Mouse (Mus musculus) left cerebral cortex, adult 6 months (tissue): ENCODE measurements around the gene Ppp1r13l. TPM values are rescaled to one million over a fixed set of nuclear protein-coding genes. Genes with fewer than 3 reads are reported as not detected.

Source experiments
- long read RNA-seq, 2 experiments: library from polyadenylated mRNA; unstranded; transcript quantifications; one replicate each; pipeline ENCODE4 v2.0.0; 2019 to 2020
- polyA plus RNA-seq: library from polyadenylated mRNA; unstranded; fragments of <200 nt; fragmentation: Nextera tagmentation; gene quantifications from 2 replicates; pipeline ENCODE4 v1.2.3, GENCODE M21; 2021

The Ppp1r13l gene
- 0.76 and 2.5 TPM in 2 replicates for polyA plus RNA-seq
- long read RNA-seq, experiment 1, partial matches to known transcripts: 1 of 1 reads
- long read RNA-seq, experiment 1, other reads (novel, unspliced or antisense): 0 of 1 reads
- long read RNA-seq, experiment 2, partial matches to known transcripts: 0 of 1 reads
- long read RNA-seq, experiment 2, other reads (novel, unspliced or antisense): 1 of 1 reads

DNA sequence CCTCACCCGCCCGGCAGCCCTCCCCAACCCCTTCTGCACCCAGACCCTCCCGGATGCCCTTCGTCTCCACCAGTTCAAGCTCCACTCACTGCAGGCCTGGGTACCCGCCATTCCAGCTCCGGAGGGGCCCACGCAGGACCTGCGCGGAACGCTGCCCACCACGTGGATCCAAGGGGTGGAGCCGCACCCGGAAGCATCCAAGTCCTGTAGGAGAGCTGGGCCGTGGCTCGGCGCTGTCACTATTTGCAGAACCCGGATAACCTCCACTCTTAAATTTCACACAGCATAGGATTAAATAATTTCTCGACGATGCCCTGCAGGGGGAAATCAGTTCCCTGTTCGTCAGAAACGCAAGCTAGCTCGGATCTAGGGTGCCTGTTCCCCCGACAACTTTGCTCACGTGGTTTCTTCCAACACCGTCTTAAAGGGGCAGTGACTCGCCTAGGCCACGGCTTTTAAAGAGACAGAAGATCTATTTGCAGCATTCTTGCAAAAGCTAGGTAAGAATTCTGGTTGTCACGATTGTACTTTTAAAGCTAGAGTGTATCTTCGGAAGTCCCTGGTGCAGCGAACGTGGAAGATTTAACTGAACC, at the start of gene Ppp1r13l, which contains the start of gene Cd3eap:
Gene Ppp1r13l (plus strand): TSS at position 451 of the 593 bp plus-strand sequence.
Gene Cd3eap (minus strand): TSS at position 185 of the 593 bp plus-strand sequence.

DNA sequence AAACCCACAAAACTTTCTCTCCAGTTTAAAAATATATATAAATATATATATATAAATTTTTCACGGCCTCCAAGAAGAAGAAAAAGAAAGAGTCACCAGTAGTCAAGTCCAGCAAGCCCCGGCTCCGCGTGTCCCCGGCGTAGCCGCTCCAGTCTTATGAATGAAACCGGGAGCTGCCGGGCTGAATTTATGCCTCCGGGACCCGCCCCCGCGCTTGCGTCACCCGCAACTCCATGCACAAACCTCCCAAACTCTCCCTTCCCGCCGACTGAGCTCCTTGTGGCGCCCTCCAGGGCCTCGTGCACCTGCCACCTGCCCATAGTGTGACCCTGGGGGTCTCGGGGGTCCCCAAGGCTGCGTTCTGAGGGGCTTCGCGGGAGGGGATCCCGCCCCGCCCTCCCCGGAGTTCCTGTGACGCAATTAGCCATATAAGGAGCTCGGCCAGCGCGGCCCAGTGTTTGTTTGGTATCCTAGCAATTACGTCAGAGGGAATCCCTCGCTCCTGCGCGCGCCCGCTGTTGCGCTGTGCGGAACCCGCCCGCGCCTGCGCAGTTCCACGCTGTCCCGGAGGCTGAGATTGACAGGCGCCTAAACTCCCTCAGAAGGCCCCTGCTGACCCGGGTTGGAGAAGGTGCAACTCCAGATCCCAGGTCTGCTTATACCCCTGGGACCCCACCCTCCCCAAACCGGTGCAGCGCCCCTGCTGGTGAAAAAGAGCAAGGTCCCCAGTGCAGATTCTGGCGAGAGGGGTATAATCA, 49.5 kb upstream of the Ppp1r13l start, which contains the start of gene Fosb:
Gene Fosb (minus strand): TSS at position 168 of the 758 bp plus-strand sequence.

DNA sequence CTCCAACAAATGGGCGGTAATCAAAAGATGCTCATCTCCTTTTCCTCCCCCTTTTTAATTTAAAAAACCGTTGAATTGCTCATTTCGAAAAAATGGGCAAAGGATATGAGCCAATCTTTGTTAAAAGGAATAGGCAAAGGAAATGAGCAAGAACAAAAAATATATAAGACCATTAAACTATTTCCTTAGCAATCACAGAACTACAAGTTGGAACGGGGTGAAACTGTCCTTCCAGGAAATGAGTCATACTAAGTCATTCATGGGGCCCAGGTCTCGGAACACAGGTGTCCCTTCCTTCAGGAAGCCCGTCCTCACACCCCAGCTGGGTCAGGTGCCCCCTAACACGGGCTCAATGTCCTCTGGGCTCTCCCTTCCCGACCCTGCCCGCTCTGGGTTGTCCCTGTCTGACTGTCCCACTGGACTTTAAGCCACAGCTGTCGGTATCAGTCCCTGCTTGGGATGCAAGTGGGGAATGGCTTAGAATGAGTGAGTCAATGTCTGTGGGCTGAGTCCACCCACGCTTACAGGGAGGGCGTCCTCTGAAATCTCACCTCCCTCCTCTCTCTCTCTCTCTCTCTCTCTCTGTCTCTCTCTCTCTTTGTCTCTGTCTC, 15.2 kb upstream of the Ppp1r13l start, which contains the start of gene Ercc1:
Gene Ercc1 (plus strand): TSS at position 542 of the 611 bp plus-strand sequence.

DNA sequence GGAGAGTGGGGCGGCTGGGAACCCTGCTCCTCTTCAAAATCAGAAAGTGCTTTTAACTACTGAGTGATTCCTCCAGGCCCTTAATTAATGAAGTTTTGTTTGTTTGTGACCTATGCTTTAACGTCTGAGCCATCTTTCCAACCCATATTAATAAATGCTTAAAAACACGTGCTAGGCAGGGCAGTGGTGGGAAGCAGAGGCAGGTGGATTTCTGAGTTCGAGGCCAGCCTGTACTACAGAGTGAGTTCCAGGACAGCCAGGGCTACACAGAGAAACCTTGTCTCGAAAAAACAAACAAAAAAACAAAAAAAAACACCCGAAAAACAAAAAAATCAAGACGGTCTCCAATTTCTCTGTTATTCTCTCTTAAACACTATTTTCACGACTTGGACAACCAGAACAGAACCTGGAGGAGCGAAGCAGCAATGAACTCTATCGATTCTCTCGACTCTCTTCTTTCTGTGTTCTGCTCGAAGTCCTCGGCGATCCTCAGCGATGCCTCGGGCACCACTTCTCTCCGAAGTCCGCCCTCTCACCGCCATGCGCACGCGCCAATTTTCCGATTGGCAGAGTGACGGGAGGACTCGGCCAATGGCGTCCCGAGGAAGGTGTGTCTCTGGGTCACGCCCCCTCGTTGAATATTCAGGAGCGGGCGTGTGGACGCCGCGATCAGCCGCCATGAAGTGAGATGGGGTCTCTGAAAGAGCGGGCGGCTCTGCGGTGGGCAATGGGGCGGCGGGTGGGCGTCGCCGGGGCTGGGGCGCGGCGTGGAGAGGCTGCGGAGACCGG, 22.0 kb downstream of the Ppp1r13l start, which contains the start of gene Ercc2:
Gene Ercc2 (plus strand): TSS at position 634 of the 789 bp plus-strand sequence.

DNA sequence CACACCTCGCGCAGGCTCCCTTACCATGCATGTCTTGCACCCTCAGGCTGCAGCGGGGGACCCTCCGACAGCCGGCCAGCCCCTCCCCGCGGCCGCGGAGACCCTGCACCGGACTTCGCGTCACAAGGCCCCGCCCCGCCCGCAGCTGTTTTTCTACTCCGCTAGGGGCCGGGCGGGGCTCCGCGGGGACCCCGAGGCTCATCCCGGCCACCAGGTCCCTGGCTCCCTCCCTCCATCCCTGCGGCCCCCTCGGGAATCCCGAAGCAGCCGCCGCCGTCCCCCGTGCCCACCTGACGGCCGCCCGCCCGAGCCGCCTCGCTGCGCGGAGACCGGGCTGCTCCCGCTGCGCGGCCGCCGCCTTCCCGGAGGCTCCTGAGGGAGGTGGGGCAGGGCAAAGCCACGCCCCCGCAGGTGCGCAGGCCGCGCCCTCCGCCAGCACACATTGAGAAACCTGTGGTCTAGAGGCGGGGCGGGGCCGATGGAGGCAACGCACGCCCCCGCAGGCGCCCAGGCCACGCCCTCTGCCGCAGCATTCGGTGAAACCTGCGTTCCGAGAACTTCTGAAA, 44.3 kb downstream of the Ppp1r13l start, which contains the start of gene Klc3:
Gene Klc3 (minus strand): TSS at position 374 of the 566 bp plus-strand sequence.

DNA sequence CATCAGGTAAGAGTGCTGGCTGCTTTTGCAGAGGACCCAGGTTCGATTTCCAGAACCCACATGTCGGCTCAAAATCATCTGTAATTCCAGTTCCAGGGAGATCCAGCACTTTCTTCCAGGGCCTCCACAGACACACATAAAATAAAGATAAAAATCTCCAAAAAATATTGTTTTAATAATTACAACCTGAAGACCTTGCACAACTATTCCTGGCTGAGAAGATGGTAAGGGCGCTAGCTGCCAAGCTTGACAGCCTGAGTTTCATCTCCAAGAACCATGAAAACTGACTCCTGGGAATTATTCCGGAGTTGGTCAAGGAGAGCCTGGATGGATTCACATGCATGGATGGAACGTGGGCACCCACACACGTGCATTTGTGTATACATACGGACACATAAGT, 44.9 kb downstream of the Ppp1r13l start, which contains the start of gene Ckm:
Gene Ckm (plus strand): TSS at position 301 of the 400 bp plus-strand sequence.

Other genes with a start within 250 kb of the Ppp1r13l start
- gene Gm4969, start 241.4 kb upstream of the Ppp1r13l start, polyA plus RNA-seq: 0.13 and 0.16 TPM in 2 replicates
- 6.4 and 7.1 TPM in 2 replicates for gene Fbxo46, start 239.9 kb upstream of the Ppp1r13l start, polyA plus RNA-seq
- gene Qpctl, start 210.5 kb upstream of the Ppp1r13l start, polyA plus RNA-seq: 11.1 and 12.7 TPM in 2 replicates
- gene Snrpd2, start 210.0 kb upstream of the Ppp1r13l start, polyA plus RNA-seq: 128 and 132 TPM in 2 replicates
- gene Gipr, start 193.6 kb upstream of the Ppp1r13l start, polyA plus RNA-seq: 0.24 TPM in 1 of 2 replicates, not detected in the other
- 7.2 TPM in 2 replicates for gene Eml2, start 183.3 kb upstream of the Ppp1r13l start, polyA plus RNA-seq
- 1.8 and 2.5 TPM in 2 replicates for gene Gpr4, start 147.2 kb upstream of the Ppp1r13l start, polyA plus RNA-seq
- 38.5 and 40.0 TPM in 2 replicates for gene Opa3, start 131.4 kb upstream of the Ppp1r13l start, polyA plus RNA-seq
- 1.1 and 1.6 TPM in 2 replicates for gene Vasp, start 87.9 kb upstream of the Ppp1r13l start, polyA plus RNA-seq
- gene Ppm1n, start 79.7 kb upstream of the Ppp1r13l start, polyA plus RNA-seq: not detected in 2 replicates
- gene Rtn2, start 77.1 kb upstream of the Ppp1r13l start, polyA plus RNA-seq: 28.0 and 79.4 TPM in 2 replicates
- 1.2 and 3.1 TPM in 2 replicates for gene Fosb, start 49.7 kb upstream of the Ppp1r13l start, polyA plus RNA-seq
- 44.3 and 59.0 TPM in 2 replicates for gene Ercc1, start 15.0 kb upstream of the Ppp1r13l start, polyA plus RNA-seq
- gene Cd3eap, start 266 bp upstream of the Ppp1r13l start, polyA plus RNA-seq: 15.0 and 15.5 TPM in 2 replicates
- 3.6 and 6.7 TPM in 2 replicates for gene Ercc2, start 22.3 kb downstream of the Ppp1r13l start, polyA plus RNA-seq
- 1.6 TPM in 2 replicates for gene Klc3, start 44.4 kb downstream of the Ppp1r13l start, polyA plus RNA-seq
- gene Ckm, start 45.0 kb downstream of the Ppp1r13l start, polyA plus RNA-seq: 0.15 and 0.31 TPM in 2 replicates
- 6.0 and 12.2 TPM in 2 replicates for gene Mark4, start 99.1 kb downstream of the Ppp1r13l start, polyA plus RNA-seq
- gene Exoc3l2, start 103.6 kb downstream of the Ppp1r13l start, polyA plus RNA-seq: 0.25 and 0.54 TPM in 2 replicates
- 3.6 and 3.8 TPM in 2 replicates for gene Bloc1s3, start 148.6 kb downstream of the Ppp1r13l start, polyA plus RNA-seq
- gene Trappc6a, start 148.6 kb downstream of the Ppp1r13l start, polyA plus RNA-seq: 37.7 and 37.9 TPM in 2 replicates
- 1.3 and 2.3 TPM in 2 replicates for gene Nkpd1, start 158.1 kb downstream of the Ppp1r13l start, polyA plus RNA-seq
- gene Ppp1r37, start 203.3 kb downstream of the Ppp1r13l start, polyA plus RNA-seq: 2.7 and 31.4 TPM in 2 replicates
- gene Zfp296, start 217.5 kb downstream of the Ppp1r13l start, polyA plus RNA-seq: 3.1 and 3.6 TPM in 2 replicates
- gene Gemin7, start 217.8 kb downstream of the Ppp1r13l start, polyA plus RNA-seq: 140 and 141 TPM in 2 replicates
- gene Clasrp, start 244.7 kb downstream of the Ppp1r13l start, polyA plus RNA-seq: 9.7 and 15.1 TPM in 2 replicates